Mouse (Mus musculus) brain, embryonic 14.5 days (tissue): ENCODE measurements at regions not wholly inside any gene's neighbourhood (a gene's known extent, or its start where the extent isn't known, plus 50 kb on each side); places are given as distances from the start of the nearest gene placed in this dataset.

Experiments
- CTCF ChIP-seq: fragments of 200-500 bp; IDR thresholded peaks from 2 replicates; pipeline ENCODE4 v1.5.1; 2012; ENCODE audit warnings: inconsistent platforms, mild to moderate bottlenecking, moderate library complexity, borderline replicate concordance; ENCODE audit not compliant: insufficient read depth, insufficient read length; ENCODE audit errors: extremely low read depth
- POLR2A ChIP-seq: fragments of 200-500 bp; IDR thresholded peaks from 2 replicates; pipeline ENCODE4 v1.6.1; 2012; ENCODE audit warnings: mild to moderate bottlenecking, inconsistent platforms, borderline replicate concordance; ENCODE audit not compliant: poor library complexity, insufficient read depth, insufficient read length, severe bottlenecking; ENCODE audit errors: extremely low read depth

DNA sequence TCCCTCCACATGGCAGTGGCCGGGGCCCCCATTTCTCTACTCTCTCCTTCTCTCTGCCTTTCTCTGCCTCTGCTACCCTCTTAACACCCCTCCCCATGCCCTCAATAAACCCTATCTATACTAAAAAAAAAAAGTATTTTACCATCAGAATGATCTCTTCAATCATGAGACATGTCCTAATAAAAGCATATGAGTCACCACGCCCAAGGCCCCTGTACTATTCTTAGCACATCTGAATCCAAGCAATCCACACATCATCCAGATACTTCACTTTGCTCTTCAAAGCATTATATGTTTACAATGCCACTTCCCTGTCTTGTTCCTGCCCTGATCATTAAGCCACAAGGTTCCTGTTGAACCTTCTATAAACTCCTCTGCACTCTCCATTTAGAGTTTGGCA lies 1245.0 kb upstream of the Dsel start:
- no peak for TF ChIP-seq CTCF
- TF ChIP-seq POLR2A: no peak
